Mouse (Mus musculus) spleen, adult 10 weeks (tissue): Measurements from ENCODE around the gene Selenoh. TPM values are rescaled to one million over a fixed set of nuclear protein-coding genes. Genes with fewer than 3 reads are reported as not detected.

ENCODE experiments used
- polyA plus RNA-seq: library from polyadenylated mRNA; stranded (reverse); fragments of 350-450 nt; fragmentation: Illumina TruSeq; extraction: RNeasy Lipid Tissue Mini Kit (QIAGEN cat#74804); gene quantifications from one replicate; pipeline ENCODE4 v1.2.3, GENCODE M21; 2015; ENCODE audit warnings: low replicate concordance; ENCODE audit not compliant: insufficient read depth

Gene Selenoh
- polyA plus RNA-seq, result 34.9 TPM

GRCm38 (mm10) chr2:84670569-84670933 is at the start of gene Selenoh:
Gene Selenoh (minus strand): TSS chr2:84670770.

GRCm38 (mm10) chr2:84714811-84715561 is 44.4 kb upstream of the Selenoh start, which contains the start of gene Zdhhc5:
Gene Zdhhc5 (minus strand): TSS chr2:84715180.

GRCm38 (mm10) chr2:84679016-84679415 is 8.4 kb upstream of the Selenoh start, which contains the start of gene Tmx2:
Gene Tmx2 (minus strand): TSS chr2:84679140.

GRCm38 (mm10) chr2:84677968-84678880 is 7.7 kb upstream of the Selenoh start, which contains the start of the genes Gm28635 and Med19:
Gene Gm28635 (minus strand): TSS chr2:84678041.
Gene Med19 (plus strand): TSS chr2:84678402.

GRCm38 (mm10) chr2:84658806-84659205 is 11.8 kb downstream of the Selenoh start, which contains the start of gene Btbd18:
Gene Btbd18 (plus strand): TSS chr2:84659079.

GRCm38 (mm10) chr2:84650464-84651195 is 19.9 kb downstream of the Selenoh start, which contains the start of gene Ctnnd1:
Gene Ctnnd1 (minus strand): TSS chr2:84650765.

Other genes starting within 250 kb of the Selenoh start
- gene Calcrl, start 245.4 kb downstream of the Selenoh start, polyA plus RNA-seq, result 45.9 TPM
- gene Tfpi, start 194.0 kb downstream of the Selenoh start, polyA plus RNA-seq, result 100.0 TPM
- 54.6 TPM for gene Ctnnd1, start 20.0 kb downstream of the Selenoh start, polyA plus RNA-seq
- gene Btbd18, start 11.7 kb downstream of the Selenoh start, polyA plus RNA-seq, result 0.07 TPM
- not detected for gene Gm28635, start 7.3 kb upstream of the Selenoh start, polyA plus RNA-seq
- gene Med19, start 7.6 kb upstream of the Selenoh start, polyA plus RNA-seq, result 32.3 TPM
- 60.1 TPM for gene Tmx2, start 8.4 kb upstream of the Selenoh start, polyA plus RNA-seq
- 39.7 TPM for gene Zdhhc5, start 44.4 kb upstream of the Selenoh start, polyA plus RNA-seq
- 35.0 TPM for gene Clp1, start 56.6 kb upstream of the Selenoh start, polyA plus RNA-seq
- 15.9 TPM for gene Ypel4, start 63.3 kb upstream of the Selenoh start, polyA plus RNA-seq
- not detected for gene Gm19426, start 72.9 kb upstream of the Selenoh start, polyA plus RNA-seq
- 159 TPM for gene Serping1, start 104.7 kb upstream of the Selenoh start, polyA plus RNA-seq
- 228 TPM for gene Ube2l6, start 128.1 kb upstream of the Selenoh start, polyA plus RNA-seq
- gene Smtnl1, start 151.9 kb upstream of the Selenoh start, polyA plus RNA-seq, result not detected
- 16.9 TPM for gene Timm10, start 156.2 kb upstream of the Selenoh start, polyA plus RNA-seq
- gene Slc43a1, start 168.1 kb upstream of the Selenoh start, polyA plus RNA-seq, result 16.0 TPM
- not detected for gene Rtn4rl2, start 215.9 kb upstream of the Selenoh start, polyA plus RNA-seq